Mouse (Mus musculus) naive thymus-derived CD4-positive, alpha-beta T cell, adult 2 months (primary cell): ENCODE results near the gene Pmepa1.

Experiments
- DNase-seq: peaks from one replicate; pipeline ENCODE4 v3.0.0-alpha.2; 2011; ENCODE audit warnings: low read depth

Gene Pmepa1

DNA sequence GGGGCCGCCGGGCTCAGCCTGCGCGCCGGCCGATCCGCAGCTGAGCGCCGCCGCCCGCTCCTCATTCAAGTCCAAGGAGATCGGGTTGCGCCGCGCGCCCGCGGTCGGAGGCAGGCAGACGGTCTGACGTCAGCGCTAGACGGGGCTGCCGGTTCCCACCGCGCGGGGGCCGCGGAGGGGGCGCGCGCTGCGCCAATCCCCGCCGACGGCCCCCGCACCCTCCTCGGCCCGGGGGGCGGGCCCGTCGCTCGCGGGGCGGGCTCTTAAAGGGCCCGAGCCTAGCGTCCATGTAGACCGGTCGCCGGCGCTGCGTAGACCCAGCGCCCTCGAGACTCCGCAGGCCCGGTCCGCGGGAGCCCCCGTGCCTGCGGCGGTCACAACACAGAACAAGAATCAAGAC lies at the start of gene Pmepa1:
Gene Pmepa1, minus strand, starts transcription at position 125 of the 400 bp plus-strand sequence.
- peak; percentile 85 for DNase-seq

DNA sequence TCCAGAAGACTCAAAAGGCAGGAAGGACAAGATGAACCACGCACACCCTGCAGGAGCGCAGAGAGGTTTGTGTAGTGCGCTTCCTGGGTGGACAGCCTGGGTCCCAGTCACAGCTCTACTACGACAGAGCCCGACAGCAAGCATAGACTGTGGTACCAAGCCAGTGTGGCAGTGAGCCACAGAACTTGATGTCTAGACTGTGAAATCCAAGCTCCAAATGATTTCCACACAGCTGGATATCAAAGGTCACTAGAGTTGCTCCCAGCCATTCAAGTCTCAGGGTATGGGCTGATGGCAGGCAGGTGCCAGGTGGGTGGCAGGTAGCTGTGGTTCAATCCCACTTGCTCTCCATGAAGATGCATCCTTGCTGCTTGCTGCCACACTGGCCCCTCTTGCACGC lies 45.4 kb upstream of the Pmepa1 start:
- DNase-seq = no peak

DNA sequence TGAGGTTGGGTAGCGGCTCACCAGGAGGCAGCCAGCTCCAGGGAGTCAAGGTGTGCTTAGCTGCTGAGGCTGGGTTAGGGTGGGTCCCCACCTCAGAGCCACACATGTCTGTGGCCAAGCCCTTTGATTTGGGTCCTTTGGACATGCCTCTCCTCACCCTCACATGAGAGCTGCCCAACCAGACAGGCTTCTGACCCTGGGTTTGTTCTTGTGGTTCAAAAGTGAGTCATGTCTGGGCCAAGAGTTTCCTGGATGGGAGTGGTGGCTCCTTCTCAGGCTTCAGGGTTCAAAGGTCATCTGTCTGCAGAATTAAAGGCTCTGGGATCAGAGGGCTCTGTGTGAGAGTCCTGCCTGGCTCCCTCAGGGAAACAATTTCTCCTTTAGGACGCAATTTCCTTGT lies 44.9 kb upstream of the Pmepa1 start:
- no peak for DNase-seq

DNA sequence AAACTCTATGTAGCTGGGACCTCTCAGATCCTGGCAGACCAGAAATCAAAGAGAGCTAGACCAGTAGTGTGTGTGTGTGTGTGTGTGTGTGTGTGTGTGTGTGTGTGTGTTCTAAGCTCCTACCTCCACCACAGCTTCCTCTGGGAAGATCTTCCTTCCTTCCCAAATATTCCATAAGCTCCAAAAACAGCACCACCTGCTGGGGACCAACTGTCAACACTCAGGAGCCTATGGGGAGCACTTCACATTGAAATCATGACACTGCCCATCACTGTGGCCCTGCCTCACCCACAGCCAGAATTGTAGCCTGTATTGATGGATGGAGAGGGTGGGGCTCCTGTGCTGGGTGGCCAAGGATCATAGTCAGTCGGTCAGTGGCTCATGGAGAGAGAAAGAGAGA lies 38.0 kb upstream of the Pmepa1 start:
- DNase-seq = no peak

DNA sequence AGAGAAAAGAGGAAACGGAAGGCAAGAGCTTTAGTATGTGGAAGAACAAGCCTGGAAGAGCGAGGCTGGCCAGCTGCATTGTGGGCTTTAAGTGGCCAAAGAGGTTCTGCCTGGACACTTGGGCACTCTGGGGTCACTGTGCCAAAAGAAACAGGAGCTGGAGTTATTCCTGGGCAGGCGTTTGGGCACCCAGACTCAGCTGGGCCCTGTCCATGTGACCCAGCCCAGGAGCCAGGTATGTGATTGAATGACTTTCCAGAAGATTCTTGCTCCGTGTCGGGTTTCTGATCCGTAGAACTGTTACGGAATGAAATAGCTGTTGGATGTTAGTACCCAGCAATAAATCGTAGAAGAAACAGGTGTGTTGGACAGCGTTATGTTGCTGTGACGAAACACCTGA lies 32.2 kb upstream of the Pmepa1 start:
- DNase-seq = no peak

DNA sequence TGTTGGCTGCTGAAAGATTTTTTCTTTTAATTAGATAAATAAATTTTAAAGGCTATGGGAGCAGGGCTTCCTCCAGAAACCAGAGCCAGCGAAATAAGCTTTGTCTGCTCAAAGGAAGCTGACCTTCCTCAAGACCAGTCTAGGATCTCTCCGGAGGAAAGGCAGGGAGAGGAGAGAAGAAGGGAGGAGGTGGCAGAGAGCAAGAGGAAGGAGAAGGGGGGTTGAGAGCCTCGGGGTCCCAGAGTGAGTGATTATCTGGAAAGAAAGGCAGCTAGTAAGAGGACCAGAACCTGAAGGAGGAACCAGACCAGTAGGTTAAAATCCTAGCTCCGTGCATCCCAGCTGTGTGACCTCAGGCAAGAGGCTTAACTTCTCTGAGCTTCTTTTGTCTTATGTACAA lies 31.7 kb upstream of the Pmepa1 start:
- DNase-seq = no peak

DNA sequence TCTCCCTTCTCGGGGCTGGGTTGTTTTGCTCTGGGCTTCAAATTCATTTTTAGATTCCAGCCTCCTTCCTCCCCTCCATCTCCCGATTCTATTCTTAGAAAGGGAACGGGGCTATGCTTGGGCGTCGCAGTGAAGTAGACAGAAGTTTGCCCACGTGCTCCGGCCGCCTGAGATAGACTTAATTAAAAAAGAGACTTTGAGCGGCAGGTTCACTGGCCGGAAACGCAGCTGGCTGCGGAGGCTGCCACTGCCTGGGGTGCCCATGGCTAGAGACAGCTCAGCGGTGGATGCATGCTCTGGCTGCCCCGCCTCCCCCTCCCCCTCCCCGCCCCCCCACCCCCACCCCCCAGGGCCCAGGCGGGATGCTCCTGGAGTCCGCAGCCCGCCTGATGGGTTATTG lies 31.2 kb upstream of the Pmepa1 start:
- peak; percentile 53 for DNase-seq

DNA sequence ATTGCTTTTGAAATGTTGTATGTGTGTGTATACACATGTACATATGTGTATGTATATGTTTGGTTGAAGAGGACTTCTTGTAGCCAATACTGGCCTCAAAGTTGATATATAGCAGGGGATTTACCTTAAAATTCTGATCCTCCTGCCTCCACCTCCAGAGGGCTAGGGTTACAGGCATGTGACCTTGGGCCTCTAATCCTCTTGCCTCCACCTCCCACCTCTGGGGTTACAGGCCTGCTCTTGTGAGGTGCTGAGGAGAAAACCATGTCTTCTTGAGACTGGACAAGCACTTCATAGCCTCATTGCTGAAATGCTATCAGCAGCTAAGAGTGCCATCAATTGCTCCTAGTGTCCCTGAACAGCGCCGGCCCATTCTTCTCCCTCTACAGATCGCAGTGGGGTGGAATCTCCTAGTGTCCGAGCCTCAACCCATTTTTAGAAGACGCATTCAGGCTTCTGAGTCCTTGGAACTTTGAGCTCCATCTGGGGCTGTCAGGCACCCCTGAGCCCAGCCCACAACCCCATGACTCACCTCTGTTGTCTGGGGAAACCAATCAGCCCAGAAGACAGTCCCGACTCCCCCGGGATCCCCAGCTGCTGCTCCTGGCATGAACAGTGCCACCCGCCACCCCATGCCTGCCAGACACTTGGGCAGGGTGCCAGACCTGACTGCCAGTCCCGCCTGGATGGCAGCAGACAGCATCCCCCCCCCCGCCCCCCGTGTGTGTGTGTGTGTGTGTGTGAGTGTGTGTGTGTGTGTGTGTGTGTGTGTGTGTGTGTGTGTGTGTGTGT lies 30.6 kb upstream of the Pmepa1 start:
- DNase-seq = peak; percentile 37

DNA sequence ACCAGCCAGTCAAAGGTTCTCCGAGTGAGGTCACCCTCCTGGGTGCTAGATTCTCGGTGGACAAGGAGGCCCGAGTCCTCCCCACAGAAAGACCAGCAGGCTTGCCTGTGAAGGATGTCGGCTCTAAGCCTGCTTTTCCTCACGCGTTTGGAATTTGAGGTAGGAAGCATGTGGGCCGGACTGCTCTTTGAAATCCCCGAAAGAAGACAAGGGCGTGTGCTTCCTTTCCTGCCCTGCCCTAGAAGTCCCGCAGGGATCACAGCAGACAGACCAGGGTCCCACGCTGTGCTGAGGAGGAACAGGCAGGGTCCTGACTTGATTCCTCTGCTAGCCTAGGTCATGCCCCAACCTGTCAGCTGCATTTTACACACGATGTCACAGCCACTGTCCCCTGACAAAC lies 28.7 kb upstream of the Pmepa1 start:
- no peak for DNase-seq

DNA sequence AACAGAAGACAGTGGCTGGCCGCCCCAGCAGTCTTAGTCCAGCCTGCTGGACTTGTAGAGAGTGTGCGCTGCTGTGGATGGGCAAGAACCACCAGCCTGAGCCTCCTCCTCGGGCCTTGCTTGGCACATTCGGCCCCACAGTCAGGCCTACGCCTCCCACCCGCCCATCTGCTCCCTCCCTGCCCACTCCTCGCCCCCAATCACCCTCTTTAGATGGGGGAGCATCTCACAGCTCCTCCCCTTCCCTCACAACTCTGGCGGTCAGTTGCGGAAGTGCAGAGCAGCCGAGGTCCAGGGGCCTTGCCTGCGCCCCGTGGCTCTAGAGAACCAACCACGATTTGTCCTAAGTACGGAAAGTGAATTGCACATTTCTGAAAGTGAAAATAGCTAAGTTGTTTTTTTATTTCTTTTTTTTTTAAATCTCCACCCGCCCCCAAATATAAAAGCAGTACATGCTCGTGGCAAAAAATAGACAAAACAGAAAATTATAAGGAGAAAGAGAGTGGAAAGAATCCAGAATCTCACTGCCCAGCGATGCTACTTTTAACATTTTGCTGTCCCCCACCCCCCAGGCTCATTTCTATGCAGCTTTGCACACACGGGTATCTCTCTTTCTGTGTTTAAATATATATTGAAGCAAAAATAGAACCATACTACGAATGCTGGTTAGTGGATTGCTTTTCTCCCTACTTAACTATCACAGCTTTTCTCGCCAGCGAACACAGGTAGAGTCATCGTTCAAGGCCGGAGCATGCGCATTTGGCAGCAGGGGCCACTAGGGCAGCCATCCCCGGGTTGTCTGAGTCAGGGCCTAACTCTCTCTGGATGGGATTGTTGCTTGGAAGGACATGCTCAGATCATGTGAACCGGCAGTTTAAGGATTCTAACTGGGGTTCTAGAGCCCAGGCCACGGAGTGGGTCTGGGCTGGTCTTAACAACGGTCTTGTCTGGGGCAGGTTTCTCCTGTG lies 24.6 kb upstream of the Pmepa1 start:
- DNase-seq = no peak

DNA sequence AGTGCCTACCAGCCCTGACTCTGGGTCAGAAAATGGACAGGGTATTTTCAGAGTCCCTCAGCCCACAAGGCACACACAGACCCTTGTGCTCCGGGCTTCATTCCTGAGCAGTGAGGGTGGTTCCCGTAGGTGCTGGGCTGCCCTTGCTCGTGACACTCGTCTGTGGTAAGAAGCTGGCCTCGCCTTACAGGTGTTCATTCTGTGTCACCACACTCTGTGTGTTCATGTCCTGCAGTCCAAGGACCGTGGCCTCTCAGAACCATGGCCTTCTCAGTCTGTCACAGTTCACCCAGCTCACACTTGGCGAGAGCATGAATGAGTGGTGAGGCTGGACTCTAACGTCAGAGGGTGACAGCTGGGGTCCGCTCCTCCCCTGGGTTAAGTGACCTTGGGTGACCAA lies 20.1 kb upstream of the Pmepa1 start:
- DNase-seq = no peak

DNA sequence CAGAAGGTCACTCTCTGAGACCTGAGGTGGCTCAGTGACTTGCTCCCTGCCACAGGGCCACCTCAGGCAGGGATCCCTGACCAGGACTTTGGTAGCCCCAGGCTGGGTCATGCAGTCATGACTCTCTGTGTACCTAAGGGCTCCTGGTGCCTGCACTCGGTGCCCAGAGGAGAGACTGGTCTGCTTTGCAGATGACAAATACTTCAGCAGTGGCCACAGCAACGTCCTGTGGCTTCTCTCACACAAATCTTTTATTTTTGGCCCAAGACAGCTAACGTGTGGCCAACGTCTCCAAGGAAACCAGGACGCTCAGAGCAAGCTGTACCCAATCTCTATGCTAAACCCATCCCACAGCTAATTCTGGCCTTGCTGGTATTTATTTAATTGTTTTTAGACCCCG lies 16.7 kb upstream of the Pmepa1 start:
- no peak for DNase-seq

DNA sequence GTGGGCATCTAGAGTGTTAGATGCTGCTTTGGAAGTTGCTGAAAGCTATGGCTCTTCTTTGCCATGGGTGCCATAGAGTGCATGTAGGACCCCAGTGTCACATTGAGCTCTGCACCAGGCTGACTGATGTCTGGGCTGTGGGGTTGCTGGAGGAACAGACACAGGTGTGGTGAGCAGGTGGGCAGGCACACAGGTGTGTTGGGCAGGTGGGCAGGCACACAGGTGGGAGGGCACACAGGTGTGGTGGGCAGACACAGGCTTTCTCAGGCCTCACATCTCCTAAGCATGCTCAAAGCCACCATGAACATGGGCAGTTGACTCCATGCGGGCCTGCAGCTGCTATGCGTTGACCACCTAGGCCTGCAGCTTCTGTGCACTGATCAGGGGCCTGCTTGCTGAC lies 16.2 kb upstream of the Pmepa1 start:
- DNase-seq = no peak

DNA sequence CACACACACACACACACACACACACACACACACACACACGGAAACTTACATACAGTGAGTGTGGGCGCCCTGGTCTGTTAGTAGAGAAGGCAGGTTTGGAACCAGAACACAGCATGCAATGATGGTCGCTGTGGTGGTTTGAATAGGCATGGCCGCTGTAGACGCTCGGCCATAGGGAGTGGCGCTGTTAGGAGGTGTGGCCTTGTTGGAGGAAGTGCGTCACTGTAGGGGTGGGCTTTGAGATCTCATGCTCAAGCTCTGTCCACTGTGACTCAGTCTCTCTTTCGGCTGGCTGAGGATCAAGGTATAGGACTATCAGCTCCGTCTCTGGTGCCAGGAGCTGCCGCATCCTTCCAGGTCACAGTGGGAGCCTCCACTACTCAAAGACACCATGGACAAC lies 14.6 kb upstream of the Pmepa1 start:
- no peak for DNase-seq

DNA sequence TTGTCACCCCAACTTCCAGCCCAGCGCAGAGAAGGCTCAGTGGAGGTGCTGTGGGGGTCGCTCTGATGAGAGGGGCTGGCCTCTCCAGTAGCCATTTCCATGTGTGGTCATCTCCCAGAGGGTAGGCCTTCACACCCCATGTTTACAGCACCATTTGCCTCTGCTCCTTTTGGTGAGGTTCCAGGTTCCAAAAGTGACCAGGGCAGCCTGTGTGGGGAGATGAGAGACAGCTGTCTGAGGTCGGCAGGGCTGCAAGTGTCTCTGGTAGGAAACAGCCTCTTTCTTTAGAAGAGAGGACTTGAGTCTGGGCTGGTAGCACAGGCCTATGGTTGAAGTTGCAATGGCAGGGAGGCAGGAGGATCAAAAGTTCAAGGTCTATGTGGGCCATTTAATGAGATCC lies 13.6 kb upstream of the Pmepa1 start:
- no peak for DNase-seq

DNA sequence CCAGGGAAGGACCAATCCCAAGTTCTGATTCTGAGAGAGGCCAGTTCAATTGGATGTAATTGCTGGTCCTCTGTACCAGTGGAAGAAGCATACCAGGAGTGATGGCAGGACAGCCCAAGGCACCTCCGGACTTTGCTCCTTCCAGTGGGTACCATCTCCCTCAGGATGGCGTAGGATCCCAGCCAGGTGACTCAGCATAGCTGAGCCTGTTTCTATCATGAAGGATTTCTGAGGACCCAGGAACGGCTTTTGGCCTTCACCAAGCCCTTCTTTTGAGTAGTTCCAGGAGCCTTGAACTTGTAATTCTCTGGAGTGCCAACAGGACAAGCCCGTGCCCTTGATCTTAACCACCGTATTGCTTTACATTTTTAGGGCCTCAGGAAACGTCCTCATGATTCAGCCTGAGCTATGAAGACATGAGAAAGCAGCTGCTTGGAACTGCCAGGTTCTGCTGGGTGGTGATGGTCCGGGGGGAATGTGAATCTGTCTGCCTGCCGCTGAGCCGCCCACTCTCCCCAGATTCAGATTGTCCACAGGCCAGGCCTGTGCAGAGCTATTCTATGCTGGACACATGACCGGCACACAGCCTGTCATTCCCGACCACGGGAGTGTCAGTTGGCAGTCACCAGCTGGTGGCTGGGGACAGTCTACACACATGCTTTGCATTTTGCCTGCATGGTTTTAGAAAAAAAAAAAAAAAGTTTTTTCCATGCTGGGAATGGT lies 9.6 kb upstream of the Pmepa1 start:
- DNase-seq = no peak

DNA sequence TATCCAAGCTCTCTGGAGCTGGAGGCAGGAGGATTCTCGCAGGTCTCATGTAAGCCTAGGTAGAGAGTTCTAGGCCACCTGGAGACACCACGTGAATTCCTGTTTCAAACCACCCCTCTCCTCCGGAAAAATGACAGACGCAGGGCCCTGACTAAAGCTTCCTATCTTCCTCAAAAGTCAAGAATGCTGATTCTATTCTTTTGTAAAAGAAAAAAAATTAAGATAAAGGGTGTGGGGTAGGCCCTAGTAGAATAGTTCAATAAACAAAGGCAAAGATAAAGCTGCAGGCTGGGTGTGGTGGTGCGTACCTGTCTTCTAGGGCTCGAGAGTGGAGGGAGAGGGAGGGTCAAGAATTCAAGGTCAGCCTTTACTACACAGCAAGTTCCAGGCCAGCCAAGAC lies 8.4 kb upstream of the Pmepa1 start:
- no peak for DNase-seq

DNA sequence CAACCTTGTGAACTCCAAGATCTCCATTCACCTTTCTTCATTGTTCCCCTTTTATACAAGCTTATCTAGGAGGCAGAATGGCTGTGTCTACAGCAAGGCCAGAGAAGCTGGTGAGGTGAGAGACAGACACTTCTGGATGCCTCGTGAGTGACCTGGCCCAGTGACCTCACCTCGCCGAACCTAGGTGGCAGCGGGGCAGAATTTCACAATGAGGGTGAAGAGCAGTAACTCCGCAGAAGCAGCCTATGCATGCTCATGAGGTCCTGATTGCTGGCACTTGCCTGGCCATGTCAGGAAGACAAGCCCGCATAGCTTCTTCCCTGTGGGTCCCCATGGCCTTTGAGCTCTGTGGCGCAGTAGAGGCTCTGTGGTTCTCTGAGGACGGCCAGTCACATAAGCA lies 5.9 kb upstream of the Pmepa1 start:
- DNase-seq = no peak

DNA sequence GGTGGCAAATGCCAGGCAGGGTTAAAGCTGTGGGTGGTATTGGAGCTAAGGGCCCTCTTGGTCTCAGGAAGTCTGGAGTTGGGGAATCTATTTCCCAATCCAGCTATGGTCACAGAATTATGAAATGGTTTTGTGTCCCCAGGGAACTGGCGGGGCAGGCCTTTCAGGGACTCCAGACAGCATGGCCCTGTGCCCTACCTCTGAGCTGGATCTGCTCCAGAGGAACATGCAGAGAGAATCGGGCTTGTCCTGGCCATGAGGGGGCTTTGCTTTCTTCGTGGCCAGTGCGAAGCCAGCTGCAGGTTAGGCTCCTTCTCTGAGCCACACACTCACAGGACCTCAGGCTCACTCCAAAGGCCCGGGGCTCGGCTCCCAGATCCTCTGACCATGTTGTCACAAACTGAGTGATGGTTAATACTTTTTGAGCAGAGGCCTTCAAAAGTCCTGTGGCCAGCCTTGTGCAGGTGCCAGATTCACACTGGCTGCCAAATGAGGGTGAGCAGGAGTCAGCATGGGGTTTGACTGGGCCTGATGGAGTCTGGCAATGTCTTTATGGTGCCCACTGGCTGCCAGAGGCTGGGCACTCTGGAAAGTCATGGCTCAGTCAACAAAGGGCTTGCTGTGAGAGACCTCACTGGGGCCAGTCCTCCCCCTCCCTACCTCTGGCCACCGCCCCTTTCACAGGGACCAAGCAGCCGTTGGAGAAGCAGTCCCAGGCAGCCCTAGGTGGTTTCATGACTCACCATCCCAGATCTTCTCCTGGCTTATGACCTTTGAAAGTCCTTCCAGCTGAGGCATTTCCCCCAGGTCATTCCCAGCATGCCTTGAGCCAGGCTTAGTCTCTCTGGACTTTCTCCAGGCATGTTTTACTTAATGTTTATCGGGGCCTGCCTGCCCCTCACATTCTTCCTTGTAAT lies 4.9 kb upstream of the Pmepa1 start:
- DNase-seq = no peak

DNA sequence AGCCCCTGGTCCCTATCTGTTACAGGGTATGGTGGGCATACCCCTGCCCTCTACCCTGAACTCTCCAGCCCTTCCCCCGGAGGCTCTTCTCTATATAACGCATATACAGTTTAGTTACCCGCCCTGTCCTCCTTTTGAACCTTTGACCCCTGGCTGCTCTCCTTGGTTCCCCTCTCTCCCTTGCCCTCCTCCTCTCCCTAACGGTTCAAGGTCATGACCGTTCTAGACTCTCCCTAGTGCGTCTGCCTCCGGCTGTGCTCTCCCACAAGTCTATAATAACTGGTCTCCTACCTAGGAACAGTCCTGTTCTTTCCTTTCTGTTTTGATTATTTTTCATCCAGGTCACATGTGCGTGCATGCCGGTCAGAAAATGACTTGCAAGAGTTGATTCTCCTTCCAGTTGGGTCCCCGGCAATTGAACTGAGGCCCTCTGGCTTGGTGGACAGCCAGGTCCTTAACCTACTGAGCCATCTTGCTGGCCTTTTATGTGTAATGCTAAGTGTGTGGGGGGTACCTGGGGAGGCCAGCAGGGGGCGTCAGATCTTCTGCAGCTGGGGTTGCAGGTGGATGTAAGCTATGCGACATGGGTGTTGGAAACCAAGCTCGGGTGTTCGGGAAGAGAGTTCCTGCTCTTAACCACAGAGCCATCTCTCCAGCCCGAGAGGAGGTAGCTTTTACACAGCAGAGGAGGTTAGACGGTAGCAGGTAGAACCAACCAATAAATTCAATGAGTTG lies 2.7 kb upstream of the Pmepa1 start:
- peak; percentile 77 for DNase-seq

DNA sequence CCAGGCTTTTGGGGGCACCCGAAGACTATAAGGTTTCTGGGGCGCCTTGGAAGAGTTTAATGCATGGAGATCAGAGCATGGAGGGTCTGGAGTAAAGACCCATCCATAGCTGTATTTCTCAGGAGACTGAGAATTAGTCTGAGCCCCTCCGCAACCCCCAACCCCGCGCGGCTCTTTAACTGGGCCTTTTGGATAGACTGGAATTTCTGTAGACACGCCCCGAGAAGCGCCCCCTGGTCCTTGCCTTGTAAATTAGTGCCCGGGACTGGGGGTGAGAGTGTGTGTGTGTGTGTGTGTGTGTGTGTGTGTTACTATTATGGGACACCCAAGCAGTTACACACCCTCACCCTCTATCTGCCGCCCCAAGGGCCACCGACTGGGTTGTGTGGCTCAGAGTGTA lies 526 bp upstream of the Pmepa1 start:
- no peak for DNase-seq
